Mouse (Mus musculus) C2C12 (cell line): ENCODE data around the gene Csnk1g1. TPM values are rescaled to one million over a fixed set of nuclear protein-coding genes. Genes with fewer than 3 reads are reported as not detected.

Source experiments
- H3K27me3 ChIP-seq: one replicate; pipeline ENCODE4 v1.6.1; 2011; ENCODE audit not compliant: control insufficient read depth, insufficient read depth, insufficient read length
- H3K36me3 ChIP-seq: one replicate; pipeline ENCODE4 v1.6.1; 2011; ENCODE audit not compliant: control insufficient read depth, insufficient read depth
- H3K4me3 ChIP-seq: one replicate; pipeline ENCODE4 v1.5.1; 2011; ENCODE audit warnings: mild to moderate bottlenecking, control low read depth; ENCODE audit not compliant: poor library complexity, insufficient read depth, severe bottlenecking
- H3K79me2 ChIP-seq: one replicate; pipeline ENCODE4 v1.6.1; 2011; ENCODE audit not compliant: control insufficient read depth, insufficient read depth
- H3K79me3 ChIP-seq: one replicate; pipeline ENCODE4 v1.6.1; 2011; ENCODE audit warnings: low read depth, control low read depth
- H3ac ChIP-seq: one replicate; pipeline ENCODE3; 2011; ENCODE audit warnings: low read depth; ENCODE audit not compliant: control insufficient read depth, insufficient read length
- CEBPB ChIP-seq: IDR thresholded peaks from one replicate; pipeline ENCODE4 v1.6.1; 2011; ENCODE audit warnings: low read depth, mild to moderate bottlenecking, control low read depth, moderate library complexity
- CTCF ChIP-seq: IDR thresholded peaks from one replicate; pipeline ENCODE4 v1.5.1; 2011; ENCODE audit not compliant: control insufficient read depth, insufficient read depth, insufficient read length
- FOSL1 ChIP-seq: IDR thresholded peaks from one replicate; pipeline ENCODE4 v1.8.0; 2011; ENCODE audit warnings: mild to moderate bottlenecking, low read length; ENCODE audit not compliant: poor library complexity, insufficient read depth, severe bottlenecking
- MAX ChIP-seq: IDR thresholded peaks from one replicate; pipeline ENCODE4 v1.6.1; 2011; ENCODE audit warnings: mild to moderate bottlenecking, control low read depth
- MYOD1 ChIP-seq: IDR thresholded peaks from one replicate; pipeline ENCODE4 v1.6.1; 2011; ENCODE audit warnings: low read depth; ENCODE audit not compliant: control insufficient read depth, insufficient read length
- MYOG ChIP-seq: IDR thresholded peaks from one replicate; pipeline ENCODE4 v1.6.1; 2011; ENCODE audit not compliant: control insufficient read depth, insufficient read length; ENCODE audit errors: extremely low read depth
- USF1 ChIP-seq: IDR thresholded peaks from one replicate; pipeline ENCODE4 v1.6.1; 2011; ENCODE audit warnings: low read depth, mild to moderate bottlenecking, control low read depth, moderate library complexity
- polyA plus RNA-seq: library from polyadenylated mRNA; unstranded; fragments of >200 nt; fragmentation: generic; extraction: Trizol; gene quantifications from one replicate; pipeline ENCODE4 v1.2.1, GENCODE M21; 2012; ENCODE audit warnings: missing spikeins

Gene Csnk1g1
- polyA plus RNA-seq, 1 experiment = 6.8 TPM

- TF ChIP-seq MYOD1 = no peak
- TF ChIP-seq USF1 = no peak
- no peak for TF ChIP-seq CTCF
- TF ChIP-seq FOSL1 = no peak
- TF ChIP-seq MYOG = no peak
- TF ChIP-seq MAX = no peak
- no peak for TF ChIP-seq CEBPB
- no peak overlapping the region for H3K4me3 ChIP-seq
- H3K36me3 ChIP-seq = no peaks in the 10 kb centered on the region
- no peaks in the 10 kb centered on the region for H3K27me3 ChIP-seq
- H3K79me3 ChIP-seq = peaks cover 4% of the 10 kb centered on the region
- no peak overlapping the region for H3ac ChIP-seq
- peaks cover 16% of the 10 kb centered on the region for H3K79me2 ChIP-seq
These were observed 64.5 kb downstream of the Csnk1g1 start for GRCm38 (mm10) chr9:65973206-65973605.

GRCm38 (mm10) chr9:65975886-65976285, 67.2 kb downstream of the Csnk1g1 start:
- Histone ChIP-seq H3K79me3 (peaks cover 4% of the 10 kb centered on the region), H3K27me3 (no peaks in the 10 kb centered on the region), H3K36me3 (no peaks in the 10 kb centered on the region), H3K4me3 (no peak overlapping the region), H3ac (no peak overlapping the region), H3K79me2 (peaks cover 16% of the 10 kb centered on the region)
- TF ChIP-seq MAX (no peak), USF1 (no peak), FOSL1 (no peak), CTCF (no peak), MYOD1 (no peak), CEBPB (no peak), MYOG (no peak)

GRCm38 (mm10) chr9:65982841-65983240, 74.1 kb downstream of the Csnk1g1 start:
- H3K4me3 ChIP-seq = no peak overlapping the region
- H3ac ChIP-seq = no peak overlapping the region
- H3K27me3 ChIP-seq = no peaks in the 10 kb centered on the region
- H3K79me2 ChIP-seq = no peaks in the 10 kb centered on the region
- no peak for TF ChIP-seq FOSL1
- no peak for TF ChIP-seq CTCF
- TF ChIP-seq CEBPB = no peak
- TF ChIP-seq USF1 = no peak
- no peaks in the 10 kb centered on the region for H3K36me3 ChIP-seq
- H3K79me3 ChIP-seq = peaks cover 2% of the 10 kb centered on the region

GRCm38 (mm10) chr9:65987021-65987420, 78.3 kb downstream of the Csnk1g1 start:
- H3K4me3 ChIP-seq = no peak overlapping the region
- no peaks in the 10 kb centered on the region for H3K27me3 ChIP-seq
- no peak overlapping the region for H3ac ChIP-seq
- TF ChIP-seq CEBPB = no peak
- TF ChIP-seq MYOG = no peak
- no peak for TF ChIP-seq MAX
- no peak for TF ChIP-seq MYOD1
- no peak for TF ChIP-seq USF1
- no peak for TF ChIP-seq FOSL1
- no peak for TF ChIP-seq CTCF
- no peaks in the 10 kb centered on the region for H3K79me3 ChIP-seq
- no peaks in the 10 kb centered on the region for H3K36me3 ChIP-seq
- no peaks in the 10 kb centered on the region for H3K79me2 ChIP-seq

GRCm38 (mm10) chr9:65995603-65996376, 87.1 kb downstream of the Csnk1g1 start:
- peaks cover 22% of the 10 kb centered on the region for H3K36me3 ChIP-seq
- TF ChIP-seq CEBPB (no peak), FOSL1 (no peak), CTCF (no peak), MYOG (no peak), USF1 (no peak), MAX (no peak), MYOD1 (no peak)
- no peaks in the 10 kb centered on the region for H3K27me3 ChIP-seq
- no peak overlapping the region for H3K4me3 ChIP-seq
- H3ac ChIP-seq = no peak overlapping the region
- no peaks in the 10 kb centered on the region for H3K79me2 ChIP-seq
- no peaks in the 10 kb centered on the region for H3K79me3 ChIP-seq

- Histone ChIP-seq H3K36me3 (peaks cover 40% of the 10 kb centered on the region), H3ac (no peak overlapping the region), H3K4me3 (no peak overlapping the region), H3K27me3 (no peaks in the 10 kb centered on the region), H3K79me2 (no peaks in the 10 kb centered on the region), H3K79me3 (no peaks in the 10 kb centered on the region)
- TF ChIP-seq MAX (no peak), USF1 (no peak), CTCF (no peak), CEBPB (no peak)
These were observed 90.2 kb downstream of the Csnk1g1 start for GRCm38 (mm10) chr9:65998965-65999364.
